Mouse (Mus musculus): ENCODE results near the gene Trmt11.
"Not testable (repeated sequence)": the region's sequence is repeated elsewhere in the genome, so short reads cannot be mapped to it uniquely, and the experiment has no call there.

Trmt11 gene

DNA sequence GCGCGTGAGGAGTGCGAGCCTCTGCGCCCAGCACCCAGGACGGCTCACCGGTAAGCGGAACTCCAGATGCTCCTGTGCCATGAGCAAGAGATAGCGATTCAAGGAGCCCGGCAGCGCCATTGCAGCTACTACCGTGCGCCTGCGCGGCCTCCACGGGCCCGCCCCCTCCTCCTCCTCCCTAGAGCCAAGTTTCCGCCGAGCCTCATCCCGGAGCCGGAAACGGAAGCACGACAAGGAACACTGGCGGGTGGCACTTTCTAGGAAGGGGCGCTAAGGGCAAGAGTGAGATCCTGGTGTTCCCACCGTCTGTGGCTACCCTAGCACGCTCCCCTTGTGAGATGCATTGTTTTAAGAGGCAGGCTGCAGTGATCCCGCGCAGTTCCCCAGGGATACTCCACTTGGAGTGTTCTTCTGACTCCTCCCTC is at the start of gene Trmt11:
Trmt11 (minus strand) TSS at position 208 of the 425 bp plus-strand sequence.
- peak; percentile 73 for DNase-seq (ENCODE audit: extremely low read depth, low read depth)

- no peak for DNase-seq (ENCODE audit: extremely low read depth, low read depth)
Measured at GRCm38 (mm10) chr10:30647681-30648080, 47.1 kb upstream of the Trmt11 start.

GRCm38 (mm10) chr10:30638216-30638615 is 37.7 kb upstream of the Trmt11 start:
- DNase-seq (ENCODE audit: extremely low read depth, low read depth) = no peak

DNA sequence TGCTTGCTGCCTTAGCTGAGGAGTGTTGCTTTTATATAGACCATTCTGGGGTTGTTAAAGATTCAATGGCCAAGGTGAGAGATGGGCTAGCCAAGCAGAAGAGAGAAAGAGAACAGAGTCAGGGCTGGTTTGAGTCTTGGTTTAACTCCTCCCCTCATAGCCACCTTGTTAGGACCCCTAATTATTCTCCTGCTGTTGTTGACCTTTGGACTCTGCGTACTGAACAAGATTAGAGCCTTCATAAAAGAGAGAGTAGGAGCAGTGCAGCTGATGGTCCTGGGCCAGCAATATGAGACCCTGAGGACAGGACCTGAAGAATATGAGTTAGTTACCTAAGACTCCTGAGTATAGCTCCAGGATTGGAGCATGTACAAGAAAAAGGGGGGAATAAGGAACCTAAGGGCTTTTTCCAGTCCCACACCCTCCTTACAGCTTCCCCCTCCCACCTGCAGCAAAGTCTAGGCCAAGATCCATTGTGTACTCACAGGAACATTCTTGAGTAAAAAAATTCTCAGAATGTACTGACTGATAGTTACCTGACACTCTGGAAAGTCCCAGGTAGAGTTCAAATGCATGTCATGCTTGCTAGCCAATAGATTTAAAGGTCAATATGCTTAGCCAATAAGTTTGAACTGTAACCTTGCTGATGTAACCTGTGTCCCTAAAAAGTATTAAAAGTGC is 36.1 kb upstream of the Trmt11 start:
- not testable (repeated sequence) for DNase-seq (ENCODE audit: extremely low read depth, low read depth)

GRCm38 (mm10) chr10:30632718-30633117 is 32.2 kb upstream of the Trmt11 start:
- no peak for DNase-seq (ENCODE audit: extremely low read depth, low read depth)

- no peak for DNase-seq (ENCODE audit: extremely low read depth, low read depth)
Measured at GRCm38 (mm10) chr10:30629977-30630376, 29.4 kb upstream of the Trmt11 start.

GRCm38 (mm10) chr10:30629513-30629912 is 29.0 kb upstream of the Trmt11 start, which contains the start of gene Hint3:
Hint3 (minus strand) TSS chr10:30629632.
- DNase-seq (ENCODE audit: extremely low read depth, low read depth) = no peak

DNA sequence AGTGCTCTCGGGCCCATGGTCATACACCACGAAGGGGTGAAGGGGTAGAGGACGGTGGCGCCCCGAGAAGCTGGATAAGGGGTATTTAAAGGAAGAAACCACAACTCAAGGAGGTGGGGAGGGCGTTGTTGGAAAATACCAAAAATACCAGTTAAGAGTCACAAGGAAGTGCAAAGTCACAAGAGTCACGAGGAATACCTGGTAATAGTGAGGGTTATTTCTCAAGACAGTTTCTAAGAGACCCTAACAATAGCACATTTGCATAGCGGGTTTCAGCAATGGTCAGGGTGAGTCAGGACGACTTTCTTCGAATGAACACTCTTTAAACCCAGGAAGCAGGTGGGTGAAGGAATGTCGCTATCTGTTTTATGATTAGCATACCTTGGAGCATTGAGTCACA is 27.9 kb upstream of the Trmt11 start:
- DNase-seq (ENCODE audit: extremely low read depth, low read depth) = not testable (repeated sequence)

DNA sequence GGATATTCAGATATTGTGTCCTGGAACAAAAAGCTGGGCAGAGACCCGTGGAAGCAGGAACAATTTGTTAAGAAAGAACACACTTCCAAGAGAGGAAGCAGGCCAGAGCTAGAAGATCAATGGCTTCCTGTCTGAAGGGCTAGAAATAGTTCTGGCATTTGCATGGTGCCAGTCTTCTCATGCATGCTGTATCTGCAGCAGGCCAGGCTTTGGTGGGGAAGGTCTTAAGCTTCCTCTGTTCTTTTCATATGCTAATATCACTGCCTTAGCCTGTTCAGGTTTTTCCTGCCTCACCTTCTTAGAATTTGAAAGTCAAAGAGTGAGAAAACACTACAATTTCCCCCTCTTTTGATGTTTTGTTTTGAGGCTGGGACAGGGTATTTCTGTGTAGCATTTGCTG is 27.0 kb upstream of the Trmt11 start:
- no peak for DNase-seq (ENCODE audit: extremely low read depth, low read depth)

DNA sequence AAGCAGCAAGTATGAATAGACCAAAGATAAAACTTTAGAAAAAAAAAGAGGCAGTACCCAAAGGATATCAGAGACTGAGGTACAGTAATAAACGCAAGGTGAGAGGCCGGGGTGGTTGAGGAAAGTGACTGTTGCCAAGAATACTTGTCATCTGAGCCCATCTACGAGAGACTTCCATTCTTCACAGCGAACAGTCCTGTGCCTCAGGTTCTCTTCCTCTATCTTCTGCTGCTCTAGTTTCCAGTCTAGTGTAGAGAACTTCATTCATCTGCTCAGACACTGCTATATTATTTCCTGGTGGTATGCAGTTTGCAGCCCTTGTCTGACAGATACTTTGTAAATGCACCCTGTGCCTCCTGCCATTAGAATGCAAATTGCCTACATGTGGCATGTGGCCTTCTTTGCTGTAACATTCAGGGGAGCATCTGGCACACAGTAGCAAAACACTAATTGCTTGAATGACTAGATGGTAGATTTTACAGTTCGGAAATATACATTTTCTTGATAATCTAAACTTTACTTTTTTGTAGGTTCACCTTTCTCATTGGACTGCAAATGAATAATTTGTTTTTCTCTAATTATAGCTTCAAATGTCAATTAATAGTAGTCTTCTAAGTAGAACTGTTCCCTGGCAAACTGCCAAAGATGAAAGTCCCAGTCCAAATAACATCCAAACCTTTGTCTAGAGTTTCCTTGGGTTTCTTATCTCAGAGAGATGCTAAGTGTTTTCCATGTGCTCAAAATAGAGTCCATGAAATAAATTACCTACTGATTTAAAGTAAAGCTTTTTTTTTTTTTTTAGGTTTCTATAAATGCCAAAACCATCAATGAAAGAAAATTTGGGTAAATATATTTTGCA is 23.8 kb upstream of the Trmt11 start:
- DNase-seq (ENCODE audit: extremely low read depth, low read depth) = no peak

DNA sequence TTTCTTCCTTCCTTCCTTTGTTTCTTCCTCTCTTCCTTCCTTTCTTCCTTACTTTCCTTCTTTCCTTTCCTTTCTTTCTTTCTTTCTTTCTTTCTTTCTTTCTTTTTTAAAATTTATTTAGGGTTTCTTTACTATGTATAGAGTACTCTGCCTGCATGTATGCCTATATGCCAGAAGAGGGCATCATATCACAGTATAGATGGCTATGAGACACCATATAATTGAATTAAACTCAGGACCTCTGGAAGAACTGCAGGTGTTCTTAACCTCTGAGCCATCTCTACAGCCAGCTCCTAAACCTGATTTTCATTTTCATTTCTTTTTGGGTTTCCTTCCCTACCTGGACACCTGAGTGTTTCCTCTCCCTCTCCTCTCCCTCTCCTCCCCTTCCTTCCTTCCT is 22.4 kb upstream of the Trmt11 start:
- peak; percentile 35 for DNase-seq (ENCODE audit: extremely low read depth, low read depth)

- no peak for DNase-seq (ENCODE audit: extremely low read depth, low read depth)
Measured at GRCm38 (mm10) chr10:30618918-30619210, 18.3 kb upstream of the Trmt11 start.

- DNase-seq (ENCODE audit: extremely low read depth, low read depth) = peak; percentile 93
Measured at GRCm38 (mm10) chr10:30618091-30618917, 17.8 kb upstream of the Trmt11 start.

GRCm38 (mm10) chr10:30613039-30613438 is 12.5 kb upstream of the Trmt11 start:
- DNase-seq (ENCODE audit: extremely low read depth, low read depth) = no peak

GRCm38 (mm10) chr10:30609614-30610013 is 9.1 kb upstream of the Trmt11 start:
- no peak for DNase-seq (ENCODE audit: extremely low read depth, low read depth)

DNA sequence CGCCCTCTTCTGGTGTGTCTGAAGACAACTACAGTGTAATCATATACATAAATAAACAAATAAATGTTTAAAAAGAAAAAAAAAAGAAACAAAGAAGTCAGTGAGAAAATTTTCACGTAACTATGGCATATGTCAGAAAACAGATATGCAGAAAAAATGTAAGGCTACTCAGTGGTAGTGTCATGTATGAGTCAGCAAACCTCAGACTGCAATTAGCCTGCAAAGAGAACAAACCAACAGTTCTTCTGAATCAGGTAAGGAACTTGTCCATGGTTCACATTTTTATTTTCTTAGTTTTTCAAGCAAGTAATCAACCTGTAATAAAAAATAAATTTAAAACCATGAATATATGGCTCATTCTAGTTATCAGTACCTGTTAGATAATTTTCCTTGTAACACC is 7.6 kb upstream of the Trmt11 start:
- DNase-seq (ENCODE audit: extremely low read depth, low read depth) = no peak

- peak; percentile 37 for DNase-seq (ENCODE audit: extremely low read depth, low read depth)
Measured at GRCm38 (mm10) chr10:30600094-30600534, 435 bp downstream of the Trmt11 start.

DNA sequence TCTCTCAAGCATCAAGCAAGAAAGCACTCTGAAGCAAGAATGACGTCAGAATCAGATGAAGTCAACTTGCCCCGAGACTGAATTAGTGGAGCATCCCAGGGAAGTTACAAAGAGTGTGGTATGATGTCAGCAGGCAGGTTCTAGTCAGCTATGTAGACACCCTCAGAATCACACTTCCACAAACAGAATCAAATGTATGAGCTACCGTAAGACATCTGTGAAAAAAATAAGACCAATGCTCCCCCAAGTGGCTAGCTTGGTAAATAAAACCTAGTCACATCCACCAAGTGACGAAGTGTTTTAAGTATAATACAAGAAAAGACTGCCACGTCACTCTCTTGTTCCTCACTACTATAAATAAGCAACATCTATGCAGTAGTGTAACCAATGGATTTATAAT is 13.5 kb downstream of the Trmt11 start:
- DNase-seq (ENCODE audit: extremely low read depth, low read depth) = no peak

- DNase-seq (ENCODE audit: extremely low read depth, low read depth) = peak; percentile 36
Measured at GRCm38 (mm10) chr10:30585691-30586090, 14.9 kb downstream of the Trmt11 start.

DNA sequence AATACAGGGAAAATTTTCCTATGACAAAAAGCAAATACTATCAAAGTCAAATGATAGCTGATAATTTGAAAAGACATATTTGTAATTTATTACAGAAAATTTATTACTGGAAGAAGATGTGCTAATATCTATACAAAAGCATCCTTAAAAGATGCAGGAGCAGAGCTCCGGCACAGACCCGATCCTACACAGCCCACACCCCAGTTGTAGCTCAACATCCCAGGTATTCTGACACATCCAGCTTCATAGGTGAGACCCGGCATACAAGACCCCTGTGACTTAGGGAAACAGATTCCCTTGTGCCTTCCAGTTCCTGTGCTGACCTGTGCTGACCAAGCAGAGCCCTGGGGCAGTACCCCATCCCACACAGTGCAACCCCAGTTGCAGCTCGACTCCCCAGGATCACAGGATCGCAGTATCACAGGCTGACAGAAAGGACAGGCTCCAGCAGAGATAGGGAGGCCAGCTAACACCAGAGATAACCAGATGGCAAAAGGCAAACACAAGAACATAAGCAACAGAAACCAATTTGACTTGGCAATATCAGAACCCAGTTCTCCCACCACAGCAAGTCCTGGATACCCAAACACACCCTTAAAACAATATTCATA is 22.8 kb downstream of the Trmt11 start:
- DNase-seq (ENCODE audit: extremely low read depth, low read depth) = no peak

- no peak for DNase-seq (ENCODE audit: extremely low read depth, low read depth)
Measured at GRCm38 (mm10) chr10:30566364-30566763, 34.2 kb downstream of the Trmt11 start.
